Mouse (Mus musculus) CH12.LX (cell line): Measurements from ENCODE around the gene Mroh8.

Source experiments
- CTCF ChIP-seq, 2 experiments: IDR thresholded peaks in 1 of 2; conservative IDR thresholded peaks in 1 of 2; 2 replicates each; pipeline ENCODE4 v1.5.1; 2011 to 2012; ENCODE audit warnings: low read depth in 2 of 2, low read length in 2 of 2, improper control_type of control experiment in 1 of 2, inconsistent platforms in 1 of 2, mild to moderate bottlenecking in 1 of 2, moderate library complexity in 1 of 2
- HCFC1 ChIP-seq: IDR thresholded peaks from 2 replicates; pipeline ENCODE4 v1.6.1; 2012; ENCODE audit warnings: low read depth, mild to moderate bottlenecking, inconsistent platforms, low read length, improper control_type of control experiment
- MAX ChIP-seq: IDR thresholded peaks from 2 replicates; pipeline ENCODE4 v1.6.1; 2011; ENCODE audit warnings: low read length, improper control_type of control experiment
- RAD21 ChIP-seq: IDR thresholded peaks from 2 replicates; pipeline ENCODE4 v1.6.1; 2011; ENCODE audit warnings: low read depth, mild to moderate bottlenecking, low read length, improper control_type of control experiment, moderate library complexity
- RCOR1 ChIP-seq: conservative IDR thresholded peaks from 2 replicates; pipeline ENCODE4 v1.6.1; 2012; ENCODE audit warnings: low read depth, mild to moderate bottlenecking, inconsistent platforms, low read length, improper control_type of control experiment
- ZMIZ1 ChIP-seq: IDR thresholded peaks from 2 replicates; pipeline ENCODE4 v1.6.1; 2012; ENCODE audit warnings: low read depth, mild to moderate bottlenecking, inconsistent platforms, low read length, improper control_type of control experiment
- ZNF384 ChIP-seq: IDR thresholded peaks from 2 replicates; pipeline ENCODE4 v1.6.1; 2012; ENCODE audit warnings: low read depth, low read length, improper control_type of control experiment, inconsistent platforms

DNA sequence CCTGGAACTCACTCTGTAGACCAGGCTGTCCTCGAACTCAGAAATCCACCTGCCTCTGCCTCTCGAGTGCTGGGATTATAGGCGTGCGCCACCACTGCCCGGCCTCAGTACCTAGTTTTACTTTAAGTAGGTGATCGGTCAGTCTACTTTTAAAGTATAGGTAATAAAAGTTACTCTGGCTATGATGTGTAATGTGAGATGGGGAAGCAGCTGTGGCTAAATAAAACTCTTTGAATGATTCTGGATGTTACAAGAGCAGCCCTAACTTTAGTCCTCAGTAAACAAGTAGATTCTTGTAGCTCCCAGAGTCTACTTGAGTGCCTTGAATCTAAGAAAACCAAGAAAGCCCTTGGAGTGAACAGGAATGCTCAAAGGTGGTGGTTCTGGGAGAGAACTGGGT, 106.4 kb downstream of the Mroh8 start:
- TF ChIP-seq CTCF (conservative IDR thresholded peaks at IDR 0.05 in 1 of 2, IDR thresholded peaks at IDR 0.05 in 1 of 2; ENCODE audit: low read depth in 2 of 2, low read length in 2 of 2) (no peak), RAD21 (no peak), ZMIZ1 (no peak), ZNF384 (no peak), MAX (no peak), RCOR1 (no peak), HCFC1 (no peak)
